Mouse (Mus musculus) liver, adult (tissue): ENCODE measurements around the gene Shank2.

Source experiments
- GATA4 ChIP-seq: IDR thresholded peaks from 2 replicates; pipeline ENCODE4 v1.6.1; 2014; ENCODE audit warnings: mild to moderate bottlenecking, low read length; ENCODE audit not compliant: insufficient replicate concordance

Shank2 gene

DNA sequence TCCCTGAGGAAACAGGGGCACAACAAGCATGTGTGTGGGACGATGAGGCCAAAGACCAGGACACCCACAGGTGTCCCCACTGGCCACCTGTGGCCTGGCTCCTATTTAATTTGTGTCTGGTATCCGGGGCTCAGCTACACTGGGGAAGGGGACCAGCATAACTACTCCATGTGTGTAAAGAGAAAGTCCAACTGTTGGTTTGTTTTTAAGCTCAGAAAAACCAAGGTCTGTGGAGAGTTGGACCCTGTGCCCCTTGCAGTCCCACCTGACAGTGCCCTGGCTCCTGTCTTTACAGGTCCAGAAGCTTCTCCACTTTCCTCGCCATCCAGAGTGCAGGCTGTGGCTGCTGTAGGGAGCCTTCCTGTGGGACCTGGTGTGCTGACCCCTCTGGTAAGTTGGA lies at the start of gene Shank2:
Gene Shank2, plus strand, starts transcription at position 301 of the 400 bp plus-strand sequence.
- TF ChIP-seq GATA4 = no peak

DNA sequence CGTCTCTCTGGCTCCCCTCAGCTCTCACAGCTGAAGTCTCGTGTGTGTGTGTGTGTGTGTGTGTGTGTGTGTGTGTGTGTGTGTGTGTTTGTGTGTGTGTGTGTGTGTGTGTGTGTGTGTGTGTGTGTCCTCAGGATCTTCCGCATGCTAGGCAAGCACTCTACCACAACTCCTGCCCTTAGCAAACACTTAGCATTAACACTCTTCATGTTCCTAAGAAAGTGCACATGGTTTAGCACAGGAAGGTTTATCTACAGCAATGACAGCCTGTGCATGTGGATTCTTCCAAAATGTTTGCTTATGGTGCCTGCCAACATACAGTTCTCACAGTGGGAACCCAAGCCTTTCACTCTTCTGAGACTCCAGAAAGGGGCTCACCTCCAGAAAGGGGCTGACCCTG lies 49.6 kb upstream of the Shank2 start:
- TF ChIP-seq GATA4 = no peak

DNA sequence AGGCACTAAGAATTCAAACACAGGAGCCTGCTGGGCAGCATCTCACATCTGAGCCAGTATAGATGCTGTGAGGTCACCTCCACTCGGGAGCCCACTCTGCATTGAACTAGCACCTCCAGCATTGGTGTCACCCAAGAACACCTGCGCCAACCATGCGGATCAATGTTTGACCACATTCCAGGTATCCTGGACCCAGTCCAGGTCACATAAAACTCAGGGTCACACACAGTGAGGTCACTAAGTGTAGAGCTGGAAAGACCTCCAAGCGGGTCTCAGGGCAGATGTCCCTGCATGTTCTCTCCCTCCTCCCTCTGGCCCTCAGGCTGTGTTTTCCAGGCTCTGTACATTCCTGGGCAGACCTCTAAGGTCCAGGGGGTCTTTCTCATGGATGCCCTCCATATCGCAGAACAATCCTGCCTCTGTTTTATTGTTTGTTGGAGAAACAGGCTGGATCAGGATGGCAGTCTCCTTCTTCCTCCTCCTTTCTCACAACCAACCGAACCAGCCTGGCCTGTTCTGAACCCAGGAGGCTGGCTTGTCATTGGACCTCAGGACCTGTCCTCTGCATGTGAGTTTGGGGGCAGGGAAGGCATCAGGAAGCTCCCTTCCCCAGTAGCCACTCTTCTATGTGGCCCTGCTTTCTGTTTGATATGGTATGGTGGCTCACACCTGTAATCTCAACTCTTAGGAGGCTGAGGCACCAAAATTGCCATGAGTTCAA lies 45.0 kb upstream of the Shank2 start:
- no peak for TF ChIP-seq GATA4

DNA sequence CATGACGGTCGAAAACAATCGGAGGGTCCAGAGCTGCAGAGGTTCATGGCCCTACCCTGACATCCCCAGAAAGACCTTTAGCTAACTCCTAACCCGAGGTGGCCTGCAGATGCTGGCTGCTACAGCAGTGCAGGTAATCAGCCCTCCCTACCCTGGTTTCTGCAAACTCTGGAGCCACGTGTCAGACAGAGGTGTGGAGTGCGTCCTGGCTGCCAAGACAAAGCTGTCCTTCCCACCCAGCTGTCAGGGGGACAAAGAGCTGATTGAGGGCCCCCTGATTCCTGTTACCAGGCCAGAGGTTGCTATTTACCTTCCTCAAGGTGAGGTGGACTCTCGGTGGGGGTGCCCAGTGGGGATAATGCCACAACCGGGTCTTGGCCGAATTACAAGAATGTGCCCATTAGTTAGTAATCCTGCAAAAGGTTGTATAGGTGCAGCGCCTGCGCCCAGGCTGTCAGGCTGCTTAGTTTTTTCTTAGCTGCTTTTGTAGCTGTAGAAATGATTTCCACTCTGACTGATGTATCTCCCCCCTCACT lies 43.6 kb upstream of the Shank2 start:
- no peak for TF ChIP-seq GATA4

DNA sequence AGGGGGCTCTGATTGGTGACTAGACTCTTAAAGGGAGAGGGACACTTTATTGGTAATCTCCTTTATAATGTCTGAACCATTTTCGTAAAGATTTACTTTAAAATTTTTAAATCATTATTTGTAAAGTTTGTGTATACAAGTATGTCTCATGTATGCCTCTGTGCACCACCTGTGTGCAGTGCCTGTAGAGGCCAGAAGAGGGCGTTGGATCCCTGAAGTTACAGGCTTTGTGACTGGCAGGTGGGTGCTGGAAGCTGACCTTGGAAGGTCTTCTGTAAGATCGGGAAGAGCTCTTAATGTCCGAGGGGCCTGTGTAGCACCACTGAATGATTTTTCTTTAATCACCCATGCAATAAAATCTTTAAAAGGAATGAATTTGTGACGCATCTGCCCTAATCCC lies 37.9 kb upstream of the Shank2 start:
- TF ChIP-seq GATA4 = no peak

DNA sequence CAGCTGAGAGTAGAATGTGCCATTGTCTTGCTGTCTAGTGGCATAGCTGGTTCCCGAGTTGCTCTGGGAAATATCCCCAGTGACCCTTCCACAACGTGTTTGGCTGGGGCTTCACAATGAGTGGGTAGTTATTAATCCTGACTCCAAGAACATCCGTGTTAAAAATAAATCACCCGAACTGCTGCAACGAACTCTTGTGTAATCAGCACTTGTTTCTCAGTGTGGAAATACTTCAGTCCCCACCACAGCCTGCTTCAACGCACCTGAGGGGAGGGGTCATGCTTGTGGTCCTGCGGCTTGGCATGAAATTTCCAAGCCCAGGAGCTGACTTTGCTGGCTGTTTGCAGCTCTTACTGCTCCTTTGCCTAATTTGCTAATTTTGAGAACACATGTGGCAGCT lies 35.1 kb upstream of the Shank2 start:
- TF ChIP-seq GATA4 = no peak

DNA sequence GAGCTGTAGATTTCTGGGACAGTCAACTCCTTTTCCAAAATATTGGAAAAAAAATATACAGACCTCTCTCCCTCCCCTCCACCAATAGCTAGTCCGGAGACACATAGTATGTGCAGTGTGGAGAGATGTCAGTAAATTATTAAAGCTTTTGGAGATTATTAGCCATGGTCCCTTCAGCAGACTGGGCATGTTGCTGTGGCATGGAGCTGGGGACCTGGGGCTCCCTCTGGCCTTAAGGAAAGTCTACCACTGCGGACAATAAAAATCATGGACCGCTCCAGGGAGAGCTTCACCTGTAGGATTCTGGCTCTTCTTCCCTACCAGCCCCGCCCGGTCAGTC lies 24.3 kb upstream of the Shank2 start:
- TF ChIP-seq GATA4 = no peak

DNA sequence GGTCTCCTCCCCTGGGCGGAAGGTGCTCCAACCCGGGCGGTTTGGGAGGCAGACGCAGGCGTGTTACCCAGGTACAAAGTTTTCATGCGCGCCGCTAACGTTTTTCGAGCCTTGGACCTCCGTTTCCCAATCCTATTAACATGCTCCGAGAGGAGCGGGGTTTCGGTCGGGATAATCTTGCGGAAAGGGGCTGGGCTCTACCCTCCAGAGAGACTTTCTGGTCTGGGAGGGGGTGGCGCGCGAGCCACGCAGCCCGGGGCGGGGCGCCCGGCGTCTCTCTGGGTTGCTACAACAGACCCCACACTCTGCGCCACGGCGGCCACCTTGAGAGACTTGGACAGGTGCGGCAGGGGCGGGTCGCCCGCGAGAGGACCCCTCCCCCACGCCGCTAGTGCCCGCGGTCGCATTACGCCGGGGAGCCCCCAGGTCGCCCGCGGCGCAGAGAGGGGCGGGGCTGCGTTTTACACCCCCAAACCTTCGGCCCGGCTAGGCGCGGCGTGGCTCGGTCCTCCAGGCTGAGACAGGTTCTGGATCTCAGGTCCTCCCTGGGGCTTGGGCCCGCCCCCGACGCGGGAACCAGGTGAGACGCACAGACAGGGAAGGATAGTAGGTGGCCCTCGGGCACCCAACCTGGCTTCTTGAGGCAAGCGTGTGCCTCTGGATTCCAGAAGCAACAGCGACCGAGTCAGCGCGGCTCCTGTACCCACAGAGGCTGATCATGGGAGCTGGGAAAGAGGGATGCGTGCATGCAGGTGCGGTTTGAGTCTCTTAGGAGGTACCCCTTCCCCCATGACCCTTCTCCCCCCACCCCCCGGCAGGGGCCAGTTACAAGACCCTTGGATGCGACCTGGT lies 23.7 kb upstream of the Shank2 start:
- TF ChIP-seq GATA4 = no peak

DNA sequence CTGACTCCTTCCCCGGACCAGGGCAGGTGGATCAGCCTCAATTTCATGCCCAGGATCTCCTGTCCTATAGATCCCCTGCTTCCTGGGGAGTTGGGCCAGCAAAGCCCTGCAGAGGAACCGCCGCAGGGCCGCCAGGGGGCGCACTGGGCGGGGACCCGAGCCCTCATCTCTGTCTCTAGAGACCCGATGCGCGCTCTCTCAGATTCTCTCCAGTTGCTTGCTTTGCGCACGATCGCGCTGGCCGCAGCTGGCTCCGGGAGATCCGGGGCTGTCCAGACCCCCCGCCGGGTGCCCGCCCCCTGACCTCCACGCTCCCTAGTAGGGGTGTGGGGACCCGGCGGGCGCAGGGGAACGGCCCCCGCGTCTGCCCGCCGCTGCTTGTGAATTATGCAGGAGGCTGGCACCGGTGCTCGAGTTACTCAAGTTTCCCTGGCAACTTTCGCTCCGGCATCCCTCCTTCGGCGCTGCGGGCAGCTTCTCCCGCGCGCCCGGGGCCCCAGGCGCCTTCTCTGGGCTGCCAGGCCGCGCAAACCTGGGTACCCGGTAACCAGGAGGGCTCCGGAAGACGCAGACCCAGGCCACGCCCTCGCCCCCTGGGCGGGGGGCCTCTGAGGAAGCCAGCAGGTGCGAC lies 22.9 kb upstream of the Shank2 start:
- no peak for TF ChIP-seq GATA4

DNA sequence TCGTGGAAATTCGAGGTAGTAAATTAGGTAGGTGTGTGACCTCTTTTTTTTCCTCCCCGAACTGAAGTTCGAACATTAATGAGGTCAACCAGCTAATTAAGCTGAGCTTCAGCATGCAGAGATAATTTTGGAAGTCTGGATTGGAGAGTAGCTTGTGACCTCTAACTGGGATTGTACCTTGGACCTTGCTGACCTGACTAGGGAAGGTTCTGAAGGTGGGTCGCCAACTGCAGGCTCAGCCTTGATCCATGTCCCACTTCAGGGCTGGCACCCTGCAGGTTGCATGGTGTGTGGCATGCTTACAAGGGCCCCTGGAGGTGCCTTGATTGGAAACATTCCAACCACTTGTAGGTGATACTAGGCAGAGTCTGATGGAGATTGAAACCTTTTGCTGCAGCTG lies 21.7 kb upstream of the Shank2 start:
- no peak for TF ChIP-seq GATA4

DNA sequence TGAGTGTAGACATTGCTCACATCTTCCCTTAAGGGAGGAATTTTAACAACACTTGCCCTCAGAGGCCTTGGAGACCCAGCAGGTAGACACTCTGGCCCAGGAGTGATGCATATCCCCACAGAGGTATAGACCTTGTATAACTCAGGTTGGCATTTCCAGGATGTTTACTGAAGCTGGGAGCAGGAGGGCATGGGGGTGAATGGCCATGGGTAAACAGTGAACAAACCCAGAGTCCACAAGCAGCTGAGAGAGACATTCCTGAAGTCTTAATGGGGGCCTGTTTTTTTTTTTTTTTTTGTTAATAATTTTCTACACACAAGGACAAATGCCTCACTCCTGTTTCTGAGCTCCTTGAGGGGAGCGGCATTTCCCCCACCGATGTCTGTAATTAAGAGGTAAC lies 15.4 kb upstream of the Shank2 start:
- TF ChIP-seq GATA4 = no peak

DNA sequence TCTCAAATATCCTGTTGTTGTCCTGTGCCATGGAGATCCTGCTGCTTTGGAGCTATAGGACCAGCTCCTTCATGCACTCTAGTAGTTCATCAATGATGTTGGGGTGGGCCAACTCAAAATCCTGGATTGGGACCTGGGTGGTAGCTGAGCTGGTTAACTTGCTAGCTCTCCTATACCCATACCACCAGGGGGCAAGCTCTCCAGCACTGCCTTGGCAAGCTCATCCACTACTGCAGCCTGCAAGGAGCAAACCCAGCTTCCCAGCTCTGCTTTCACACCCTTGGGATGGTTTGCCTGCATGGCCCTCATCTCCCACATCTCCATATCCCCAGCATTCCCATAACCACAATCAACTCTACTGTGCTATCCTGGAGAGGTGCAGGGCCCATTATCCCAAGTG lies 10.6 kb upstream of the Shank2 start:
- TF ChIP-seq GATA4 = no peak

DNA sequence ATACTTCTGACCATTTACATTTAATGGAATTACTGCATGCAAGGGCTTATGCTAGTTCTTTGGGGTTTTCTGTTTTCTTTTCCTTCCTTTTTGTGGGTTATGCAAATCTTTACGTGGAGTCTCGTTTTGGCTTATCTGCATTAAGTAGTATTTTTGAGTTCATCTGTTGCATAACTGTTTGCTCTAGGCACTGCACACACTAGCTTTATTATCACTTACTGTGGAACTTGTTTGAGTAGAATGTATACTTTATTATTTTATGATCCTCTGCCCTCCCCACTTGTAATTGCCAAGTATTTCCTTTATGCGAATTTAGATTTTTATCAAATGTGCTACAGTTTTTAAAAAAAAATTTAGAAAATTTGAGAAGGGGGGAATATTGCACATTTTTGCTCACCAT lies 2.7 kb upstream of the Shank2 start:
- no peak for TF ChIP-seq GATA4

DNA sequence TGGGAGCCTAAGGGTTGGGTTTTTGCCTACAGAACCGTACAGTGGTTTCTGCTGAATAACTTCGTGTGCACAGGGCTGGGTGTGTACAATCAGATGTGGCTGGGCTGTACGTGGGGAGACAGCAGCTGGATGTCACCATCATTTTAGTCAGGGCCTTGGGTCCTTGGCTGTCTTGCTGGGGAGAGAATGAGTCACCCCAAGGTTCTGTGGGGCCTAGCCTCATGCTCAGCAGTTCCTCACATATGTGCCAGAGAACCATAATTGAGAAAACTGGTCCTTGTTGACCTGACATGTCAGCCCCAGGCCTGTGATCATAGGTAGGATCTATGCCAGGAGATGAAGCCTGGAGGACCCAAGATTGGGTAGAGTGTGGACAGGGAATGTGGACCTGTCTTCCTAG lies 1.7 kb downstream of the Shank2 start:
- TF ChIP-seq GATA4 = no peak

DNA sequence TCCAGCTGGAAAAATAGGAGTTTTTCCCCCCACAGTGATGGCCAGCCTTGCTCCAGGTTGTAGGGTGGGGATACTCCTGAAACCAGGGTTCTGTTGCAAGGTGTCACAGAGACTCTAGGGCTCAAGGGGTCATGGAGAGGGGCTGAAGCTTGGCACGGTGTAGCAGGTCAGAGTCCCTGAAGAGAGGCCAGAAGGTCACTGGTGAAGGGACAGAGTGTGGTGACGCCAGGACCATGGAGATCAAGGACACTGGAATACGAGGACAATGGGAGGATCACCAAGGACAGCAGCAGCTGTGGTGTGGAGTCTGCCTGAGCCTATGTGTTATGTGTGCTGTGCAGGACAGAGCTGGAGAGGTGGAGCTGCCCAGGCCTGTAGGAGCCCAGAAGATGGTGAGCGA lies 6.4 kb downstream of the Shank2 start:
- no peak for TF ChIP-seq GATA4

DNA sequence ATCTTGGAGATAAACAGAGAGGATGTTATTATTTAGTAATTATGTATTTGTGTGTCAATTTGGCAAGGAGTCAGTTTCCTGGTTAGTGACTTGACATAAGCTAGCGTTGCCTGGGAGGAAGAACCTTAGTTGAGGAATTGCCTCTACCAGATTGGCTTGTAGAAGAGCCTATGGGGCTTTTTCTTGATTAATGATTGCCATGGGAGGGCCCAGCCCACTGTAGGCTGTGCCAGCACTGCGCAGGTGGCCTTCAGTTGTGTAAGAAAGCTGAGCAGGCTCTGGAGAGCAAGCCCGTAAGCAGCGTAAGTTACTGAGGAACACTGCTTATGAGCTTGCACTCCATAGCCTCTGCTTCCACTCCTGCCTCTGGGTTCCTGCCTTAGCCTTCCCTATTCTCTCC lies 7.3 kb downstream of the Shank2 start:
- TF ChIP-seq GATA4 = no peak
